Mouse (Mus musculus) liver, adult 2 months (tissue): ENCODE results near the gene Entpd2.

Experiments
- CTCF ChIP-seq: fragments of 200-500 bp; IDR thresholded peaks from 2 replicates; pipeline ENCODE4 v1.5.1; 2011; ENCODE audit warnings: low read depth, low read length, control low read depth
- POLR2A ChIP-seq: fragments of 200-500 bp; IDR thresholded peaks from 2 replicates; pipeline ENCODE4 v1.6.1; 2011; ENCODE audit warnings: low read length, control low read depth; ENCODE audit not compliant: insufficient read depth; ENCODE audit errors: extremely low read depth

- no peak for TF ChIP-seq POLR2A
- no peak for TF ChIP-seq CTCF
Measured at GRCm38 (mm10) chr2:25422587-25423410, 27.1 kb downstream of the Entpd2 start, which contains the start of gene Fut7.
